Mouse (Mus musculus): ENCODE data around the gene Frat1.

- TF ChIP-seq CTCF (IDR thresholded peaks at IDR 0.05; ENCODE audit: extremely low read depth, insufficient read depth, low read length) (no peak), POLR2A (IDR thresholded peaks at IDR 0.05; ENCODE audit: extremely low read depth, insufficient read depth, low read length) (no peak)
These were observed 8.3 kb upstream of the Frat1 start for GRCm38 (mm10) chr19:41821436-41821835.

Data from cortical plate, adult 2 months (tissue).